Mouse (Mus musculus): ENCODE data around the gene Agk. TPM values are rescaled to one million over a fixed set of nuclear protein-coding genes. Genes with fewer than 3 reads are reported as not detected.

Agk gene
- polyA plus RNA-seq, 1 experiment from 2014 or later, result 41.2 TPM

GRCm38 (mm10) chr6:40415799-40416198 lies 90.8 kb downstream of the Agk start:
- H3K9me3 ChIP-seq, result no peaks in the 10 kb centered on the region
- H3K36me3 ChIP-seq, result peaks cover 29% of the 10 kb centered on the region
- H3K4me3 ChIP-seq, result no peak overlapping the region
- 49% methylated on average over 5 of the region's 5 CpGs for WGBS
- H3K27ac ChIP-seq (replicated peaks), result no peak overlapping the region
- no peaks in the 10 kb centered on the region for H3K27me3 ChIP-seq
- no peak overlapping the region for H3K4me2 ChIP-seq
- no peak overlapping the region for H3K9ac ChIP-seq
- no peaks in the 10 kb centered on the region for H3K4me1 ChIP-seq (replicated peaks)
- ATAC-seq (ENCODE audit: low read depth), result no peak

- WGBS, result 92% methylated on average over 4 of the region's 4 CpGs
- Histone ChIP-seq H3K4me2 (no peak overlapping the region), H3K4me3 (no peak overlapping the region), H3K4me1 (replicated peaks) (no peaks in the 10 kb centered on the region), H3K36me3 (peaks cover 32% of the 10 kb centered on the region), H3K9me3 (no peaks in the 10 kb centered on the region), H3K9ac (no peak overlapping the region), H3K27me3 (no peaks in the 10 kb centered on the region), H3K27ac (replicated peaks) (no peak overlapping the region)
- no peak for ATAC-seq (ENCODE audit: low read depth)
Measured at GRCm38 (mm10) chr6:40418386-40418785, 93.4 kb downstream of the Agk start.

- Histone ChIP-seq H3K4me1 (replicated peaks) (no peaks in the 10 kb centered on the region), H3K9me3 (no peaks in the 10 kb centered on the region), H3K27ac (replicated peaks) (no peak overlapping the region), H3K27me3 (no peaks in the 10 kb centered on the region), H3K4me3 (no peak overlapping the region), H3K36me3 (peaks cover 28% of the 10 kb centered on the region), H3K9ac (no peak overlapping the region), H3K4me2 (no peak overlapping the region)
- 95% methylated on average over 6 of the region's 6 CpGs for WGBS
- no peak for ATAC-seq (ENCODE audit: low read depth)
Measured at GRCm38 (mm10) chr6:40421099-40421498, 96.1 kb downstream of the Agk start.

- Histone ChIP-seq H3K4me3 (no peak overlapping the region), H3K4me2 (no peak overlapping the region), H3K9ac (no peak overlapping the region), H3K36me3 (peaks cover 23% of the 10 kb centered on the region), H3K27me3 (no peaks in the 10 kb centered on the region), H3K4me1 (replicated peaks) (peaks cover under 1% of the 10 kb centered on the region; the same call in 1 of the 2 replicates), H3K27ac (replicated peaks) (no peak overlapping the region), H3K9me3 (no peaks in the 10 kb centered on the region)
- no peak for ATAC-seq (ENCODE audit: low read depth)
- WGBS, result 77% methylated on average over 1 of the region's 1 CpGs
Measured at GRCm38 (mm10) chr6:40423013-40423412, 98.0 kb downstream of the Agk start.

- H3K9ac ChIP-seq, result no peak overlapping the region
- no peaks in the 10 kb centered on the region for H3K9me3 ChIP-seq
- H3K27me3 ChIP-seq, result no peaks in the 10 kb centered on the region
- no peak overlapping the region for H3K27ac ChIP-seq (replicated peaks)
- no peak overlapping the region for H3K4me3 ChIP-seq
- H3K4me2 ChIP-seq, result no peak overlapping the region
- H3K4me1 ChIP-seq (replicated peaks), result peaks cover 8% of the 10 kb centered on the region; the same call in 1 of the 2 replicates
- H3K36me3 ChIP-seq, result peaks cover 19% of the 10 kb centered on the region
- WGBS, result 45% methylated on average over 1 of the region's 1 CpGs
- ATAC-seq (ENCODE audit: low read depth), result no peak
Measured at GRCm38 (mm10) chr6:40423774-40424173, 98.8 kb downstream of the Agk start.

- no peak overlapping the region for H3K27ac ChIP-seq (replicated peaks)
- no peak for ATAC-seq (ENCODE audit: low read depth)
- H3K4me3 ChIP-seq, result no peak overlapping the region
- H3K4me1 ChIP-seq (replicated peaks), result peaks cover 34% of the 10 kb centered on the region
- no peak overlapping the region for H3K9ac ChIP-seq
- H3K4me2 ChIP-seq, result no peak overlapping the region
- H3K36me3 ChIP-seq, result peaks cover 5% of the 10 kb centered on the region
- no peaks in the 10 kb centered on the region for H3K9me3 ChIP-seq
- 88% methylated on average over 7 of the region's 7 CpGs for WGBS
- H3K27me3 ChIP-seq, result no peaks in the 10 kb centered on the region
Measured at GRCm38 (mm10) chr6:40427441-40427840, 102.5 kb downstream of the Agk start.

- Histone ChIP-seq H3K27ac (replicated peaks) (no peak overlapping the region), H3K4me1 (replicated peaks) (peaks cover 37% of the 10 kb centered on the region), H3K4me2 (no peak overlapping the region), H3K9ac (no peak overlapping the region), H3K36me3 (no peaks in the 10 kb centered on the region), H3K9me3 (no peaks in the 10 kb centered on the region), H3K27me3 (no peaks in the 10 kb centered on the region), H3K4me3 (no peak overlapping the region)
- WGBS, result 78% methylated on average over 3 of the region's 3 CpGs
- no peak for ATAC-seq (ENCODE audit: low read depth)
Measured at GRCm38 (mm10) chr6:40428696-40429095, 103.7 kb downstream of the Agk start.

- no peak for ATAC-seq (ENCODE audit: low read depth)
- no peak overlapping the region for H3K27ac ChIP-seq (replicated peaks)
- no peaks in the 10 kb centered on the region for H3K27me3 ChIP-seq
- H3K9ac ChIP-seq, result no peak overlapping the region
- H3K9me3 ChIP-seq, result no peaks in the 10 kb centered on the region
- H3K36me3 ChIP-seq, result no peaks in the 10 kb centered on the region
- 68% methylated on average over 4 of the region's 4 CpGs for WGBS
- no peak overlapping the region for H3K4me2 ChIP-seq
- H3K4me3 ChIP-seq, result no peak overlapping the region
- peaks cover 46% of the 10 kb centered on the region for H3K4me1 ChIP-seq (replicated peaks)
Measured at GRCm38 (mm10) chr6:40429521-40429931, 104.6 kb downstream of the Agk start.

- H3K4me1 ChIP-seq (replicated peaks), result peaks cover 51% of the 10 kb centered on the region
- no peaks in the 10 kb centered on the region for H3K36me3 ChIP-seq
- no peak overlapping the region for H3K4me3 ChIP-seq
- H3K27ac ChIP-seq (replicated peaks), result no peak overlapping the region
- ATAC-seq (ENCODE audit: low read depth), result no peak
- 96% methylated on average over 3 of the region's 3 CpGs for WGBS
- H3K4me2 ChIP-seq, result no peak overlapping the region
- no peaks in the 10 kb centered on the region for H3K27me3 ChIP-seq
- no peak overlapping the region for H3K9ac ChIP-seq
- H3K9me3 ChIP-seq, result no peaks in the 10 kb centered on the region
Measured at GRCm38 (mm10) chr6:40430251-40430650, 105.3 kb downstream of the Agk start.

- Histone ChIP-seq H3K4me1 (replicated peaks) (peaks cover 51% of the 10 kb centered on the region), H3K27me3 (no peaks in the 10 kb centered on the region), H3K27ac (replicated peaks) (no peak overlapping the region), H3K9me3 (no peaks in the 10 kb centered on the region), H3K4me2 (no peak overlapping the region), H3K9ac (no peak overlapping the region), H3K4me3 (no peak overlapping the region), H3K36me3 (no peaks in the 10 kb centered on the region)
- 71% methylated on average over 3 of the region's 3 CpGs for WGBS
- ATAC-seq (ENCODE audit: low read depth), result no peak
Measured at GRCm38 (mm10) chr6:40430878-40431277, 105.9 kb downstream of the Agk start.

- H3K9ac ChIP-seq, result no peak overlapping the region
- WGBS, result 57% methylated on average over 4 of the region's 4 CpGs
- H3K27me3 ChIP-seq, result no peaks in the 10 kb centered on the region
- no peak for ATAC-seq (ENCODE audit: low read depth)
- no peak overlapping the region for H3K27ac ChIP-seq (replicated peaks)
- no peak overlapping the region for H3K4me2 ChIP-seq
- peaks cover 54% of the 10 kb centered on the region for H3K4me1 ChIP-seq (replicated peaks)
- H3K36me3 ChIP-seq, result no peaks in the 10 kb centered on the region
- no peak overlapping the region for H3K4me3 ChIP-seq
- H3K9me3 ChIP-seq, result no peaks in the 10 kb centered on the region
Measured at GRCm38 (mm10) chr6:40431356-40431755, 106.4 kb downstream of the Agk start.

- Histone ChIP-seq H3K9ac (no peak overlapping the region), H3K9me3 (no peaks in the 10 kb centered on the region), H3K4me2 (no peak overlapping the region), H3K36me3 (no peaks in the 10 kb centered on the region), H3K4me3 (no peak overlapping the region), H3K4me1 (replicated peaks) (peaks cover 57% of the 10 kb centered on the region), H3K27ac (replicated peaks) (no peak overlapping the region), H3K27me3 (no peaks in the 10 kb centered on the region)
- ATAC-seq (ENCODE audit: low read depth), result no peak
Measured at GRCm38 (mm10) chr6:40431812-40432211, 106.8 kb downstream of the Agk start.

- no peaks in the 10 kb centered on the region for H3K36me3 ChIP-seq
- no peaks in the 10 kb centered on the region for H3K9me3 ChIP-seq
- no peaks in the 10 kb centered on the region for H3K27me3 ChIP-seq
- no peak overlapping the region for H3K27ac ChIP-seq (replicated peaks)
- no peak overlapping the region for H3K4me2 ChIP-seq
- WGBS, result 88% methylated on average over 17 of the region's 17 CpGs
- no peak for ATAC-seq (ENCODE audit: low read depth)
- peaks cover 60% of the 10 kb centered on the region for H3K4me1 ChIP-seq (replicated peaks)
- no peak overlapping the region for H3K9ac ChIP-seq
- H3K4me3 ChIP-seq, result no peak overlapping the region
Measured at GRCm38 (mm10) chr6:40432346-40433275, 107.6 kb downstream of the Agk start.
